Mouse (Mus musculus) kidney, adult 2 months (tissue): ENCODE data around the gene Klf13.

Experiments used
- CTCF ChIP-seq: fragments of 200-500 bp; conservative IDR thresholded peaks from 2 replicates; pipeline ENCODE4 v1.5.1; 2011; ENCODE audit warnings: low read depth, mild to moderate bottlenecking, control low read depth, low read length, moderate library complexity, mixed read lengths; ENCODE audit not compliant: insufficient read depth, insufficient read length
- POLR2A ChIP-seq: fragments of 200-500 bp; IDR thresholded peaks from one replicate; pipeline ENCODE4 v1.6.1; 2011; ENCODE audit warnings: low read depth, low read length, control low read depth

- TF ChIP-seq CTCF (peak; percentile 87), POLR2A (no peak)
These were observed 83.4 kb downstream of the Klf13 start for GRCm38 (mm10) chr7:63855283-63855682.
